Mouse (Mus musculus): ENCODE results near the gene Phactr3. TPM values are rescaled to one million over a fixed set of nuclear protein-coding genes. Genes with fewer than 3 reads are reported as not detected.

The Phactr3 gene
- total RNA-seq, 1 experiment = 1.1 TPM

GRCm38 (mm10) chr2:178326750-178327465 is 208.1 kb downstream of the Phactr3 start:
- Histone ChIP-seq H3K27ac (ENCODE audit: insufficient read depth, low read depth, low read length, poor library complexity, severe bottlenecking) (no peak overlapping the region), H3K4me1 (ENCODE audit: control insufficient read depth in 2 of 2, insufficient read depth in 2 of 2, low read length in 2 of 2, poor library complexity in 1 of 2) (peaks cover 0 to 6% of the 10 kb centered on the region in 2 experiments; a peak in 1 of 4 replicates), H3K36me3 (ENCODE audit: control insufficient read depth, insufficient read depth, low read length, poor library complexity, severe bottlenecking) (no peaks in the 10 kb centered on the region), H3K9ac (ENCODE audit: insufficient read depth, low read depth, low read length, poor library complexity, severe bottlenecking) (no peak overlapping the region), H3K9me3 (ENCODE audit: control insufficient read depth, insufficient read depth, low read depth, low read length) (no peaks in the 10 kb centered on the region), H3K4me3 (ENCODE audit: insufficient read depth in 1 of 2, low read depth in 1 of 2, low read length in 2 of 2, poor library complexity in 1 of 2, severe bottlenecking in 1 of 2) (no peak overlapping the region)
- TF ChIP-seq ZC3H11A (IDR thresholded peaks at IDR 0.05; ENCODE audit: borderline replicate concordance, low read depth, low read length) (no peak), ZNF384 (IDR thresholded peaks at IDR 0.05; ENCODE audit: low read depth, low read length) (no peak), MAFK (IDR thresholded peaks at IDR 0.05; ENCODE audit: insufficient read depth, low read depth, low read length) (no peak), HCFC1 (IDR thresholded peaks at IDR 0.05; ENCODE audit: borderline replicate concordance, insufficient read depth, low read length) (no peak), CHD2 (IDR thresholded peaks at IDR 0.05; ENCODE audit: low read depth, low read length) (no peak)
- in situ Hi-C loops (cut with MboI; ENCODE audit: low sequenced_read_pairs in 2 of 2, unreplicated experiment in 2 of 2) = no loop called here
- DNase-seq (ENCODE audit: low read depth, low spot score) = no peak

GRCm38 (mm10) chr2:178327466-178328040 is 208.8 kb downstream of the Phactr3 start:
- in situ Hi-C loops (cut with MboI; ENCODE audit: low sequenced_read_pairs in 2 of 2, unreplicated experiment in 2 of 2) = no loop called here
- Histone ChIP-seq H3K9me3 (ENCODE audit: control insufficient read depth, insufficient read depth, low read depth, low read length) (no peaks in the 10 kb centered on the region), H3K4me3 (ENCODE audit: insufficient read depth in 1 of 2, low read depth in 1 of 2, low read length in 2 of 2, poor library complexity in 1 of 2, severe bottlenecking in 1 of 2) (no peak overlapping the region; a peak in 1 of 4 replicates), H3K4me1 (ENCODE audit: control insufficient read depth in 2 of 2, insufficient read depth in 2 of 2, low read length in 2 of 2, poor library complexity in 1 of 2) (peaks cover 0 to 6% of the 10 kb centered on the region in 2 experiments; a peak in 1 of 4 replicates), H3K36me3 (ENCODE audit: control insufficient read depth, insufficient read depth, low read length, poor library complexity, severe bottlenecking) (no peaks in the 10 kb centered on the region), H3K9ac (ENCODE audit: insufficient read depth, low read depth, low read length, poor library complexity, severe bottlenecking) (no peak overlapping the region), H3K27ac (ENCODE audit: insufficient read depth, low read depth, low read length, poor library complexity, severe bottlenecking) (no peak overlapping the region)
- TF ChIP-seq ZC3H11A (IDR thresholded peaks at IDR 0.05; ENCODE audit: borderline replicate concordance, low read depth, low read length) = no peak
- no peak for TF ChIP-seq HCFC1 (IDR thresholded peaks at IDR 0.05; ENCODE audit: borderline replicate concordance, insufficient read depth, low read length)
- no peak for TF ChIP-seq CHD2 (IDR thresholded peaks at IDR 0.05; ENCODE audit: low read depth, low read length)
- TF ChIP-seq MAFK (IDR thresholded peaks at IDR 0.05; ENCODE audit: insufficient read depth, low read depth, low read length) = no peak
- DNase-seq (ENCODE audit: low read depth, low spot score) = peak; percentile 58

- Histone ChIP-seq H3K4me3 (ENCODE audit: insufficient read depth in 1 of 2, low read depth in 1 of 2, low read length in 2 of 2, poor library complexity in 1 of 2, severe bottlenecking in 1 of 2) (no peak overlapping the region), H3K36me3 (ENCODE audit: control insufficient read depth, insufficient read depth, low read length, poor library complexity, severe bottlenecking) (no peaks in the 10 kb centered on the region), H3K4me1 (ENCODE audit: control insufficient read depth in 2 of 2, insufficient read depth in 2 of 2, low read length in 2 of 2, poor library complexity in 1 of 2) (peaks cover 0 to 6% of the 10 kb centered on the region in 2 experiments; a peak in 1 of 4 replicates), H3K9ac (ENCODE audit: insufficient read depth, low read depth, low read length, poor library complexity, severe bottlenecking) (no peak overlapping the region), H3K27ac (ENCODE audit: insufficient read depth, low read depth, low read length, poor library complexity, severe bottlenecking) (no peak overlapping the region), H3K9me3 (ENCODE audit: control insufficient read depth, insufficient read depth, low read depth, low read length) (no peaks in the 10 kb centered on the region)
- TF ChIP-seq MAFK (IDR thresholded peaks at IDR 0.05; ENCODE audit: insufficient read depth, low read depth, low read length) (no peak), ZC3H11A (IDR thresholded peaks at IDR 0.05; ENCODE audit: borderline replicate concordance, low read depth, low read length) (no peak), HCFC1 (IDR thresholded peaks at IDR 0.05; ENCODE audit: borderline replicate concordance, insufficient read depth, low read length) (no peak), CHD2 (IDR thresholded peaks at IDR 0.05; ENCODE audit: low read depth, low read length) (no peak), ZNF384 (IDR thresholded peaks at IDR 0.05; ENCODE audit: low read depth, low read length) (no peak)
- no peak for DNase-seq (ENCODE audit: low read depth, low spot score)
- in situ Hi-C loops (cut with MboI; ENCODE audit: low sequenced_read_pairs in 2 of 2, unreplicated experiment in 2 of 2) = no loop called here
Observed at GRCm38 (mm10) chr2:178329551-178329950, 210.8 kb downstream of the Phactr3 start.

GRCm38 (mm10) chr2:178329986-178330385 is 211.2 kb downstream of the Phactr3 start:
- in situ Hi-C loops (cut with MboI; ENCODE audit: low sequenced_read_pairs in 2 of 2, unreplicated experiment in 2 of 2) = loop anchor here (10.0 kb wide), 1 partner anchor 225 kb away; no protein-coding TSS in a partner anchor
- no peaks in the 10 kb centered on the region for H3K36me3 ChIP-seq (ENCODE audit: control insufficient read depth, insufficient read depth, low read length, poor library complexity, severe bottlenecking)
- no peak overlapping the region for H3K27ac ChIP-seq (ENCODE audit: insufficient read depth, low read depth, low read length, poor library complexity, severe bottlenecking)
- H3K4me1 ChIP-seq (ENCODE audit: control insufficient read depth in 2 of 2, insufficient read depth in 2 of 2, low read length in 2 of 2, poor library complexity in 1 of 2) = peaks cover 0 to 6% of the 10 kb centered on the region in 2 experiments; a peak in 1 of 4 replicates
- DNase-seq (ENCODE audit: low read depth, low spot score) = no peak
- TF ChIP-seq HCFC1 (IDR thresholded peaks at IDR 0.05; ENCODE audit: borderline replicate concordance, insufficient read depth, low read length) = no peak
- TF ChIP-seq ZNF384 (IDR thresholded peaks at IDR 0.05; ENCODE audit: low read depth, low read length) = 0 out of 2 replicates have a peak, but pooled peaks have one; percentile 16
- H3K4me3 ChIP-seq (ENCODE audit: insufficient read depth in 1 of 2, low read depth in 1 of 2, low read length in 2 of 2, poor library complexity in 1 of 2, severe bottlenecking in 1 of 2) = no peak overlapping the region
- no peak overlapping the region for H3K9ac ChIP-seq (ENCODE audit: insufficient read depth, low read depth, low read length, poor library complexity, severe bottlenecking)
- no peaks in the 10 kb centered on the region for H3K9me3 ChIP-seq (ENCODE audit: control insufficient read depth, insufficient read depth, low read depth, low read length)

Measured in ES-E14 (cell line).